Mouse (Mus musculus) myocyte (in vitro differentiated cells): ENCODE measurements around the gene Shc1. TPM values are rescaled to one million over a fixed set of nuclear protein-coding genes. Genes with fewer than 3 reads are reported as not detected.
A peak's percentile ranks its signal among the peaks of the same experiment; 100 is the strongest.

Experiments
- H3K27me3 ChIP-seq: one replicate; pipeline ENCODE4 v1.6.1; 2011; ENCODE audit not compliant: control insufficient read depth, insufficient read depth, insufficient read length
- H3K36me3 ChIP-seq: one replicate; pipeline ENCODE4 v1.6.1; 2011; ENCODE audit not compliant: control insufficient read depth, insufficient read depth
- H3K4me2 ChIP-seq: one replicate; pipeline ENCODE4 v1.6.1; 2011; ENCODE audit warnings: low read depth, control low read depth
- H3K4me3 ChIP-seq: one replicate; pipeline ENCODE4 v1.5.1; 2011; ENCODE audit warnings: mild to moderate bottlenecking, control low read depth, moderate library complexity
- H3K79me2 ChIP-seq: one replicate; pipeline ENCODE4 v1.6.1; 2011; ENCODE audit not compliant: control insufficient read depth, insufficient read depth
- H3ac ChIP-seq: one replicate; pipeline ENCODE4 v1.6.1; 2011; ENCODE audit not compliant: control insufficient read depth, insufficient read length
- CEBPB ChIP-seq: IDR thresholded peaks from 2 replicates; pipeline ENCODE4 v1.6.1; 2011; ENCODE audit warnings: mild to moderate bottlenecking, moderate library complexity; ENCODE audit not compliant: poor library complexity, insufficient read depth, severe bottlenecking
- E2F4 ChIP-seq: IDR thresholded peaks from one replicate; pipeline ENCODE4 v1.6.1; 2011; ENCODE audit warnings: mild to moderate bottlenecking, control low read depth, moderate library complexity; ENCODE audit not compliant: insufficient read depth
- MAX ChIP-seq: IDR thresholded peaks from one replicate; pipeline ENCODE4 v1.6.1; 2011; ENCODE audit warnings: low read depth, mild to moderate bottlenecking, control low read depth
- MYOD1 ChIP-seq, 3 experiments: IDR thresholded peaks; one replicate each; pipeline ENCODE4 v1.6.1; 2011; ENCODE audit warnings: control low read depth in 2 of 3, low read depth in 2 of 3, mild to moderate bottlenecking in 2 of 3, moderate library complexity in 1 of 3; ENCODE audit not compliant: insufficient read length in 2 of 3, control insufficient read depth in 1 of 3
- MYOG ChIP-seq, 3 experiments: IDR thresholded peaks; one replicate each; pipeline ENCODE4 v1.6.1; 2011; ENCODE audit warnings: control low read depth in 2 of 3, low read depth in 2 of 3, mild to moderate bottlenecking in 2 of 3; ENCODE audit not compliant: insufficient read length in 2 of 3, control insufficient read depth in 1 of 3, insufficient read depth in 1 of 3
- POLR2A ChIP-seq: IDR thresholded peaks from one replicate; pipeline ENCODE4 v1.6.1; 2011; ENCODE audit warnings: low read depth, mild to moderate bottlenecking, control low read depth, moderate library complexity; ENCODE audit not compliant: insufficient read length
- POLR2AphosphoS2 ChIP-seq: IDR thresholded peaks from one replicate; pipeline ENCODE4 v1.6.1; 2011; ENCODE audit warnings: low read depth, control low read depth; ENCODE audit not compliant: insufficient read length
- REST ChIP-seq: IDR thresholded peaks from one replicate; pipeline ENCODE4 v1.6.1; 2011; ENCODE audit warnings: mild to moderate bottlenecking, control low read depth, moderate library complexity; ENCODE audit not compliant: insufficient read depth, insufficient read length
- SRF ChIP-seq: IDR thresholded peaks from one replicate; pipeline ENCODE4 v1.6.1; 2011; ENCODE audit warnings: low read depth; ENCODE audit not compliant: control insufficient read depth, insufficient read length
- TCF12 ChIP-seq: IDR thresholded peaks from one replicate; pipeline ENCODE4 v1.6.1; 2011; ENCODE audit warnings: mild to moderate bottlenecking, control low read depth; ENCODE audit not compliant: poor library complexity, insufficient read depth, severe bottlenecking
- TCF3 ChIP-seq: IDR thresholded peaks from one replicate; pipeline ENCODE4 v1.6.1; 2011; ENCODE audit warnings: low read depth, control low read depth; ENCODE audit not compliant: insufficient read length
- USF1 ChIP-seq: IDR thresholded peaks from one replicate; pipeline ENCODE4 v1.6.1; 2011; ENCODE audit warnings: low read depth, mild to moderate bottlenecking, control low read depth, moderate library complexity
- polyA plus RNA-seq: library from polyadenylated mRNA; unstranded; fragments of >200 nt; fragmentation: generic; extraction: Trizol; gene quantifications from one replicate; pipeline ENCODE4 v1.2.1, GENCODE M21; 2012; ENCODE audit warnings: missing spikeins

The Shc1 gene
- polyA plus RNA-seq, 1 experiment: 95.5 TPM

GRCm38 (mm10) chr3:89401329-89401728, 16.9 kb upstream of the Shc1 start:
- no peaks in the 10 kb centered on the region for H3K79me2 ChIP-seq
- no peak for TF ChIP-seq TCF12
- TF ChIP-seq POLR2AphosphoS2: peak; percentile 69
- no peak overlapping the region for H3K4me3 ChIP-seq
- H3K36me3 ChIP-seq: peaks cover 4% of the 10 kb centered on the region
- H3ac ChIP-seq: no peak overlapping the region
- H3K4me2 ChIP-seq: no peak overlapping the region
- no peaks in the 10 kb centered on the region for H3K27me3 ChIP-seq

GRCm38 (mm10) chr3:89402693-89403092, 15.6 kb upstream of the Shc1 start, which contains the start of gene Lenep:
Lenep (minus strand) TSS chr3:89402793.
- peaks cover 4% of the 10 kb centered on the region for H3K36me3 ChIP-seq

GRCm38 (mm10) chr3:89406887-89407286, 11.4 kb upstream of the Shc1 start:
- Histone ChIP-seq H3K27me3 (no peaks in the 10 kb centered on the region), H3K79me2 (peaks cover 5% of the 10 kb centered on the region), H3ac (no peak overlapping the region), H3K4me3 (no peak overlapping the region), H3K4me2 (no peak overlapping the region), H3K36me3 (peaks cover 4% of the 10 kb centered on the region)
- no peak for TF ChIP-seq TCF12
- TF ChIP-seq USF1: no peak
- TF ChIP-seq MYOG (IDR thresholded peaks at IDR 0.05; ENCODE audit: control insufficient read depth in 1 of 3, insufficient read depth in 1 of 3, insufficient read length in 2 of 3, low read depth in 2 of 3): no peak
- TF ChIP-seq POLR2A: no peak

More at GRCm38 (mm10) chr3:89402693-89403092, 15.6 kb upstream of the Shc1 start, which contains the start of gene Lenep:
- no peak within 1 kb of the TSS for H3ac ChIP-seq
- no peaks in the 10 kb centered on the region for H3K79me2 ChIP-seq
- H3K4me2 ChIP-seq: no peak within 1 kb of the TSS
- H3K27me3 ChIP-seq: no peaks in the 10 kb centered on the region
- no peak within 1 kb of the TSS for H3K4me3 ChIP-seq
- TF ChIP-seq TCF12 (no peak), REST (no peak), E2F4 (no peak), POLR2A (no peak), POLR2AphosphoS2 (no peak), CEBPB (no peak)

- Histone ChIP-seq H3K4me2 (no peak overlapping the region), H3K79me2 (peaks cover 5% of the 10 kb centered on the region), H3ac (no peak overlapping the region), H3K27me3 (no peaks in the 10 kb centered on the region), H3K4me3 (no peak overlapping the region), H3K36me3 (peaks cover 4% of the 10 kb centered on the region)
- TF ChIP-seq REST: no peak
- no peak for TF ChIP-seq POLR2A
- TF ChIP-seq MYOD1 (IDR thresholded peaks at IDR 0.05; ENCODE audit: control insufficient read depth in 1 of 3, insufficient read length in 2 of 3, low read depth in 2 of 3): no peak
- TF ChIP-seq USF1: no peak
- no peak for TF ChIP-seq TCF3
- no peak for TF ChIP-seq CEBPB
- TF ChIP-seq SRF: no peak
- no peak for TF ChIP-seq POLR2AphosphoS2
- TF ChIP-seq MAX: no peak
- TF ChIP-seq MYOG (IDR thresholded peaks at IDR 0.05; ENCODE audit: control insufficient read depth in 1 of 3, insufficient read depth in 1 of 3, insufficient read length in 2 of 3, low read depth in 2 of 3): no peak
- TF ChIP-seq E2F4: no peak
- no peak for TF ChIP-seq TCF12
These were observed 9.8 kb upstream of the Shc1 start for GRCm38 (mm10) chr3:89408448-89408847.

- Histone ChIP-seq H3K27me3 (no peaks in the 10 kb centered on the region), H3K4me3 (no peak overlapping the region), H3K36me3 (peaks cover 7% of the 10 kb centered on the region), H3K79me2 (peaks cover 5% of the 10 kb centered on the region), H3K4me2 (no peak overlapping the region), H3ac (no peak overlapping the region)
- no peak for TF ChIP-seq REST
- no peak for TF ChIP-seq POLR2A
- TF ChIP-seq TCF3: no peak
- TF ChIP-seq USF1: no peak
These were observed 8.5 kb upstream of the Shc1 start for GRCm38 (mm10) chr3:89409701-89410100.

- Histone ChIP-seq H3K27me3 (no peaks in the 10 kb centered on the region), H3ac (no peak overlapping the region), H3K4me2 (peak overlapping the region; percentile 86), H3K36me3 (peaks cover 11% of the 10 kb centered on the region), H3K4me3 (peak overlapping the region; percentile 41), H3K79me2 (peaks cover 9% of the 10 kb centered on the region)
- no peak for TF ChIP-seq E2F4
- no peak for TF ChIP-seq MYOG (IDR thresholded peaks at IDR 0.05; ENCODE audit: control insufficient read depth in 1 of 3, insufficient read depth in 1 of 3, insufficient read length in 2 of 3, low read depth in 2 of 3)
- TF ChIP-seq SRF: no peak
- no peak for TF ChIP-seq TCF3
- no peak for TF ChIP-seq REST
- TF ChIP-seq MYOD1 (IDR thresholded peaks at IDR 0.05; ENCODE audit: control insufficient read depth in 1 of 3, insufficient read length in 2 of 3, low read depth in 2 of 3): no peak
- no peak for TF ChIP-seq TCF12
- TF ChIP-seq POLR2A: no peak
- TF ChIP-seq POLR2AphosphoS2: no peak
- no peak for TF ChIP-seq MAX
- TF ChIP-seq USF1: no peak
These were observed 7.4 kb upstream of the Shc1 start for GRCm38 (mm10) chr3:89410864-89411263.
